Mouse (Mus musculus): ENCODE data around the gene Kif2c. TPM values are rescaled to one million over a fixed set of nuclear protein-coding genes. Genes with fewer than 3 reads are reported as not detected.

Kif2c gene
- polyA plus RNA-seq (2015; fragmentation: Nextera tagmentation; extraction: Ambion mirVana), result 6.4 and 7.3 TPM in 2 replicates

GRCm38 (mm10) chr4:117181863-117182758 lies at the start of gene Kif2c:
Gene Kif2c, minus strand, starts transcription at chr4:117182639.
- H3K27ac ChIP-seq (ENCODE audit: low read length), result peak within 1 kb of the TSS; percentile 76
- no peaks in the 10 kb centered on the region for H3K9me3 ChIP-seq (replicated peaks; ENCODE audit: control insufficient read depth, low read length, poor library complexity, severe bottlenecking)
- peaks cover 9% of the 10 kb centered on the region for H3K4me1 ChIP-seq (ENCODE audit: control insufficient read depth, insufficient read depth, low read length)
- no peaks in the 10 kb centered on the region for H3K27me3 ChIP-seq (ENCODE audit: control insufficient read depth, insufficient read depth, low read depth, low read length)
- peak within 1 kb of the TSS; percentile 52 for H3K4me3 ChIP-seq (ENCODE audit: low read depth, low read length)
- ATAC-seq, result peak; percentile 98
- H3K36me3 ChIP-seq (ENCODE audit: control insufficient read depth, insufficient read depth, low read length), result no peaks in the 10 kb centered on the region
- WGBS, result 1% methylated on average over 42 of the region's 42 CpGs
- peak within 1 kb of the TSS; percentile 71 for H3K9ac ChIP-seq (ENCODE audit: low read depth, low read length)
- H3K4me2 ChIP-seq (ENCODE audit: low read length), result peak within 1 kb of the TSS; percentile 84

GRCm38 (mm10) chr4:117231208-117231607 lies 48.8 kb upstream of the Kif2c start:
- Histone ChIP-seq H3K9me3 (replicated peaks; ENCODE audit: control insufficient read depth, low read length, poor library complexity, severe bottlenecking) (no peaks in the 10 kb centered on the region), H3K4me3 (ENCODE audit: low read depth, low read length) (no peak overlapping the region), H3K27ac (ENCODE audit: low read length) (no peak overlapping the region), H3K4me2 (ENCODE audit: low read length) (no peak overlapping the region), H3K9ac (ENCODE audit: low read depth, low read length) (no peak overlapping the region), H3K4me1 (ENCODE audit: control insufficient read depth, insufficient read depth, low read length) (no peaks in the 10 kb centered on the region), H3K27me3 (ENCODE audit: control insufficient read depth, insufficient read depth, low read depth, low read length) (no peaks in the 10 kb centered on the region), H3K36me3 (ENCODE audit: control insufficient read depth, insufficient read depth, low read length) (no peaks in the 10 kb centered on the region)
- ATAC-seq, result no peak
- 96% methylated on average over 2 of the region's 2 CpGs for WGBS

- no peak overlapping the region for H3K27ac ChIP-seq (ENCODE audit: low read length)
- WGBS, result 47% methylated on average over 10 of the region's 10 CpGs
- ATAC-seq, result no peak
- H3K4me3 ChIP-seq (ENCODE audit: low read depth, low read length), result no peak overlapping the region
- no peaks in the 10 kb centered on the region for H3K36me3 ChIP-seq (ENCODE audit: control insufficient read depth, insufficient read depth, low read length)
- no peak overlapping the region for H3K4me2 ChIP-seq (ENCODE audit: low read length)
- no peaks in the 10 kb centered on the region for H3K4me1 ChIP-seq (ENCODE audit: control insufficient read depth, insufficient read depth, low read length)
- H3K27me3 ChIP-seq (ENCODE audit: control insufficient read depth, insufficient read depth, low read depth, low read length), result no peaks in the 10 kb centered on the region
- H3K9ac ChIP-seq (ENCODE audit: low read depth, low read length), result no peak overlapping the region
- H3K9me3 ChIP-seq (replicated peaks; ENCODE audit: control insufficient read depth, low read length, poor library complexity, severe bottlenecking), result no peaks in the 10 kb centered on the region
Observed at GRCm38 (mm10) chr4:117230331-117230730, 47.9 kb upstream of the Kif2c start.

- H3K4me3 ChIP-seq (ENCODE audit: low read depth, low read length), result no peak overlapping the region
- no peak overlapping the region for H3K9ac ChIP-seq (ENCODE audit: low read depth, low read length)
- no peaks in the 10 kb centered on the region for H3K9me3 ChIP-seq (replicated peaks; ENCODE audit: control insufficient read depth, low read length, poor library complexity, severe bottlenecking)
- ATAC-seq, result no peak
- H3K27ac ChIP-seq (ENCODE audit: low read length), result no peak overlapping the region
- H3K4me1 ChIP-seq (ENCODE audit: control insufficient read depth, insufficient read depth, low read length), result no peaks in the 10 kb centered on the region
- H3K27me3 ChIP-seq (ENCODE audit: control insufficient read depth, insufficient read depth, low read depth, low read length), result no peaks in the 10 kb centered on the region
- H3K4me2 ChIP-seq (ENCODE audit: low read length), result no peak overlapping the region
- H3K36me3 ChIP-seq (ENCODE audit: control insufficient read depth, insufficient read depth, low read length), result no peaks in the 10 kb centered on the region
- 74% methylated on average over 15 of the region's 15 CpGs for WGBS
Observed at GRCm38 (mm10) chr4:117229590-117229989, 47.2 kb upstream of the Kif2c start.

GRCm38 (mm10) chr4:117225250-117225649 lies 42.8 kb upstream of the Kif2c start:
- Histone ChIP-seq H3K4me3 (ENCODE audit: low read depth, low read length) (no peak overlapping the region), H3K9me3 (replicated peaks; ENCODE audit: control insufficient read depth, low read length, poor library complexity, severe bottlenecking) (no peaks in the 10 kb centered on the region), H3K27me3 (ENCODE audit: control insufficient read depth, insufficient read depth, low read depth, low read length) (no peaks in the 10 kb centered on the region), H3K27ac (ENCODE audit: low read length) (no peak overlapping the region), H3K36me3 (ENCODE audit: control insufficient read depth, insufficient read depth, low read length) (no peaks in the 10 kb centered on the region), H3K4me2 (ENCODE audit: low read length) (no peak overlapping the region), H3K4me1 (ENCODE audit: control insufficient read depth, insufficient read depth, low read length) (no peaks in the 10 kb centered on the region), H3K9ac (ENCODE audit: low read depth, low read length) (no peak overlapping the region)
- no peak for ATAC-seq

- no peaks in the 10 kb centered on the region for H3K27me3 ChIP-seq (ENCODE audit: control insufficient read depth, insufficient read depth, low read depth, low read length)
- ATAC-seq, result no peak
- WGBS, result 77% methylated on average over 8 of the region's 8 CpGs
- no peak overlapping the region for H3K4me3 ChIP-seq (ENCODE audit: low read depth, low read length)
- H3K9me3 ChIP-seq (replicated peaks; ENCODE audit: control insufficient read depth, low read length, poor library complexity, severe bottlenecking), result no peaks in the 10 kb centered on the region
- H3K4me2 ChIP-seq (ENCODE audit: low read length), result no peak overlapping the region
- no peak overlapping the region for H3K27ac ChIP-seq (ENCODE audit: low read length)
- no peaks in the 10 kb centered on the region for H3K4me1 ChIP-seq (ENCODE audit: control insufficient read depth, insufficient read depth, low read length)
- no peak overlapping the region for H3K9ac ChIP-seq (ENCODE audit: low read depth, low read length)
- H3K36me3 ChIP-seq (ENCODE audit: control insufficient read depth, insufficient read depth, low read length), result no peaks in the 10 kb centered on the region
Observed at GRCm38 (mm10) chr4:117224122-117224521, 41.7 kb upstream of the Kif2c start.

- WGBS, result 65% methylated on average over 5 of the region's 5 CpGs
- H3K4me1 ChIP-seq (ENCODE audit: control insufficient read depth, insufficient read depth, low read length), result no peaks in the 10 kb centered on the region
- H3K27me3 ChIP-seq (ENCODE audit: control insufficient read depth, insufficient read depth, low read depth, low read length), result no peaks in the 10 kb centered on the region
- H3K9me3 ChIP-seq (replicated peaks; ENCODE audit: control insufficient read depth, low read length, poor library complexity, severe bottlenecking), result no peaks in the 10 kb centered on the region
- H3K4me3 ChIP-seq (ENCODE audit: low read depth, low read length), result no peak overlapping the region
- no peak for ATAC-seq
- no peak overlapping the region for H3K4me2 ChIP-seq (ENCODE audit: low read length)
- H3K27ac ChIP-seq (ENCODE audit: low read length), result no peak overlapping the region
- no peaks in the 10 kb centered on the region for H3K36me3 ChIP-seq (ENCODE audit: control insufficient read depth, insufficient read depth, low read length)
- no peak overlapping the region for H3K9ac ChIP-seq (ENCODE audit: low read depth, low read length)
Observed at GRCm38 (mm10) chr4:117223001-117223400, 40.6 kb upstream of the Kif2c start.

GRCm38 (mm10) chr4:117221836-117222235 lies 39.4 kb upstream of the Kif2c start:
- no peaks in the 10 kb centered on the region for H3K36me3 ChIP-seq (ENCODE audit: control insufficient read depth, insufficient read depth, low read length)
- no peak overlapping the region for H3K9ac ChIP-seq (ENCODE audit: low read depth, low read length)
- no peak overlapping the region for H3K27ac ChIP-seq (ENCODE audit: low read length)
- no peaks in the 10 kb centered on the region for H3K9me3 ChIP-seq (replicated peaks; ENCODE audit: control insufficient read depth, low read length, poor library complexity, severe bottlenecking)
- no peak overlapping the region for H3K4me3 ChIP-seq (ENCODE audit: low read depth, low read length)
- WGBS, result 90% methylated on average over 9 of the region's 9 CpGs
- ATAC-seq, result no peak
- H3K4me1 ChIP-seq (ENCODE audit: control insufficient read depth, insufficient read depth, low read length), result no peaks in the 10 kb centered on the region
- no peaks in the 10 kb centered on the region for H3K27me3 ChIP-seq (ENCODE audit: control insufficient read depth, insufficient read depth, low read depth, low read length)
- H3K4me2 ChIP-seq (ENCODE audit: low read length), result no peak overlapping the region

GRCm38 (mm10) chr4:117220741-117221515 lies 38.5 kb upstream of the Kif2c start:
- WGBS, result 84% methylated on average over 9 of the region's 9 CpGs
- ATAC-seq, result no peak
- Histone ChIP-seq H3K4me2 (ENCODE audit: low read length) (no peak overlapping the region), H3K27ac (ENCODE audit: low read length) (no peak overlapping the region), H3K27me3 (ENCODE audit: control insufficient read depth, insufficient read depth, low read depth, low read length) (no peaks in the 10 kb centered on the region), H3K36me3 (ENCODE audit: control insufficient read depth, insufficient read depth, low read length) (no peaks in the 10 kb centered on the region), H3K9me3 (replicated peaks; ENCODE audit: control insufficient read depth, low read length, poor library complexity, severe bottlenecking) (no peaks in the 10 kb centered on the region), H3K9ac (ENCODE audit: low read depth, low read length) (no peak overlapping the region), H3K4me1 (ENCODE audit: control insufficient read depth, insufficient read depth, low read length) (no peaks in the 10 kb centered on the region), H3K4me3 (ENCODE audit: low read depth, low read length) (no peak overlapping the region)
